Mouse (Mus musculus) intestine, embryonic 15.5 days (tissue): ENCODE data around the gene Tor1aip2. TPM values are rescaled to one million over a fixed set of nuclear protein-coding genes. Genes with fewer than 3 reads are reported as not detected.
A peak's percentile ranks its signal among the peaks of the same experiment; 100 is the strongest.
"Not testable (repeated sequence)": the region's sequence is repeated elsewhere in the genome, so short reads cannot be mapped to it uniquely, and the experiment has no call there.

Experiments used
- ATAC-seq: fragments of 200-750 bp; cut with Nextera tagmentation; 2 replicates; pipeline ENCODE4 v1.8.0; 2017; ENCODE audit warnings: moderate TSS enrichment, moderate library complexity
- H3K27ac ChIP-seq: fragments of 300-500 bp; sonication (generic); 2 replicates; pipeline ENCODE4 v1.5.1; 2015; ENCODE audit warnings: mild to moderate bottlenecking, inconsistent platforms
- H3K27me3 ChIP-seq: fragments of 300-500 bp; sonication (generic); replicated peaks from 2 replicates; pipeline ENCODE4 v1.6.1; 2015; ENCODE audit warnings: inconsistent platforms
- H3K36me3 ChIP-seq: fragments of 300-500 bp; sonication (generic); 2 replicates; pipeline ENCODE4 v1.6.1; 2015; ENCODE audit warnings: inconsistent platforms
- H3K4me1 ChIP-seq: fragments of 300-500 bp; sonication (generic); replicated peaks from 2 replicates; pipeline ENCODE4 v1.6.1; 2015; ENCODE audit warnings: inconsistent platforms
- H3K4me2 ChIP-seq: fragments of 300-500 bp; sonication (generic); replicated peaks from 2 replicates; pipeline ENCODE4 v1.6.1; 2015; ENCODE audit warnings: mild to moderate bottlenecking, inconsistent platforms
- H3K4me3 ChIP-seq: fragments of 300-500 bp; sonication (generic); replicated peaks from 2 replicates; pipeline ENCODE4 v1.5.1; 2015; ENCODE audit warnings: inconsistent platforms
- H3K9ac ChIP-seq: fragments of 300-500 bp; sonication (generic); 2 replicates; pipeline ENCODE4 v1.6.1; 2015; ENCODE audit warnings: inconsistent platforms
- H3K9me3 ChIP-seq: fragments of 300-500 bp; sonication (generic); 2 replicates; pipeline ENCODE4 v1.6.1; 2016; ENCODE audit warnings: inconsistent platforms
- WGBS: fragments of 180-500 bp; shearing (Covaris S2); methylation state at CpG from one replicate; pipeline ENCODE4 v1.1.7; 2015; 5-methylcytosine and 5-hydroxymethylcytosine counted together
- polyA plus RNA-seq: library from polyadenylated mRNA; unstranded; fragments of >200 nt; fragmentation: Nextera tagmentation; extraction: Ambion mirVana; gene quantifications from 2 replicates; pipeline ENCODE4 v1.2.1, GENCODE M21; 2015

The Tor1aip2 gene
- polyA plus RNA-seq, 1 experiment from 2014 or later: 139 TPM

GRCm38 (mm10) chr1:156024831-156025503 is 10.2 kb upstream of the Tor1aip2 start:
- no peak for ATAC-seq

GRCm38 (mm10) chr1:156027849-156028248 is 7.4 kb upstream of the Tor1aip2 start:
- Histone ChIP-seq H3K9me3 (no peaks in the 10 kb centered on the region), H3K4me1 (no peaks in the 10 kb centered on the region), H3K4me3 (no peak overlapping the region), H3K4me2 (no peak overlapping the region), H3K9ac (no peak overlapping the region), H3K27ac (no peak overlapping the region), H3K27me3 (no peaks in the 10 kb centered on the region), H3K36me3 (peaks cover 7% of the 10 kb centered on the region; the same call in 1 of the 2 replicates)
- ATAC-seq: no peak
- WGBS: 86% methylated on average over 3 of the region's 3 CpGs

More at GRCm38 (mm10) chr1:156024831-156025503, 10.2 kb upstream of the Tor1aip2 start:
- WGBS: 83% methylated on average over 8 of the region's 8 CpGs
- no peaks in the 10 kb centered on the region for H3K9me3 ChIP-seq
- H3K4me1 ChIP-seq: no peaks in the 10 kb centered on the region
- 0 out of 2 replicates have a peak, but pooled peaks cover 7% of the 10 kb centered on the region for H3K36me3 ChIP-seq
- H3K4me3 ChIP-seq: no peak overlapping the region
- H3K27me3 ChIP-seq: no peaks in the 10 kb centered on the region
- H3K4me2 ChIP-seq: no peak overlapping the region
- H3K27ac ChIP-seq: no peak overlapping the region
- no peak overlapping the region for H3K9ac ChIP-seq

GRCm38 (mm10) chr1:156028340-156028975 is 6.7 kb upstream of the Tor1aip2 start:
- Histone ChIP-seq H3K9ac (no peak overlapping the region), H3K4me2 (no peak overlapping the region), H3K27me3 (no peaks in the 10 kb centered on the region), H3K4me3 (no peak overlapping the region), H3K27ac (no peak overlapping the region), H3K4me1 (no peaks in the 10 kb centered on the region), H3K36me3 (peaks cover 11% of the 10 kb centered on the region), H3K9me3 (no peaks in the 10 kb centered on the region)
- WGBS: 89% methylated on average over 4 of the region's 4 CpGs
- no peak for ATAC-seq

GRCm38 (mm10) chr1:156033921-156034320 is 1.3 kb upstream of the Tor1aip2 start:
- Histone ChIP-seq H3K4me3 (no peak overlapping the region), H3K9me3 (no peaks in the 10 kb centered on the region), H3K9ac (no peak overlapping the region), H3K4me1 (peaks cover 5% of the 10 kb centered on the region; the same call in 1 of the 2 replicates), H3K36me3 (peaks cover 13% of the 10 kb centered on the region), H3K27ac (no peak overlapping the region), H3K27me3 (no peaks in the 10 kb centered on the region), H3K4me2 (no peak overlapping the region; the same call in 1 of the 2 replicates)
- no peak for ATAC-seq
- WGBS: 96% methylated on average over 7 of the region's 7 CpGs

- H3K27ac ChIP-seq: peak overlapping the region; percentile 100
- WGBS: 23% methylated on average over 1 of the region's 1 CpGs
These were observed 542 bp upstream of the Tor1aip2 start for GRCm38 (mm10) chr1:156034661-156035060.

GRCm38 (mm10) chr1:156035930-156036737 is 931 bp downstream of the Tor1aip2 start, which contains the start of gene Tor1aip1:
Gene Tor1aip1, minus strand, starts transcription at chr1:156036480.
- Histone ChIP-seq H3K27ac (peak within 1 kb of the TSS; percentile 100), H3K4me1 (peaks cover 8% of the 10 kb centered on the region; the same call in 1 of the 2 replicates), H3K4me3 (peak within 1 kb of the TSS; percentile 79), H3K36me3 (peaks cover 5% of the 10 kb centered on the region; the same call in 1 of the 2 replicates), H3K4me2 (peak within 1 kb of the TSS; percentile 67), H3K9me3 (no peaks in the 10 kb centered on the region), H3K9ac (peak within 1 kb of the TSS; percentile 89), H3K27me3 (no peaks in the 10 kb centered on the region)
- under 1% methylated on average over 59 of the region's 59 CpGs for WGBS
- ATAC-seq: peak; percentile 95

More at GRCm38 (mm10) chr1:156034661-156035060, 542 bp upstream of the Tor1aip2 start:
- Histone ChIP-seq H3K9ac (peak overlapping the region; percentile 89), H3K4me3 (peak overlapping the region; percentile 79), H3K27me3 (no peaks in the 10 kb centered on the region), H3K4me1 (peaks cover 5% of the 10 kb centered on the region; the same call in 1 of the 2 replicates), H3K4me2 (peak overlapping the region; percentile 67), H3K36me3 (peaks cover 9% of the 10 kb centered on the region), H3K9me3 (no peaks in the 10 kb centered on the region)
- no peak for ATAC-seq

- no peak for ATAC-seq
- Histone ChIP-seq H3K4me1 (peaks cover 12% of the 10 kb centered on the region; the same call in 1 of the 2 replicates), H3K36me3 (peaks cover 5% of the 10 kb centered on the region; the same call in 1 of the 2 replicates), H3K4me2 (peak overlapping the region; percentile 67), H3K27me3 (no peaks in the 10 kb centered on the region), H3K4me3 (peak overlapping the region; percentile 28), H3K9ac (peak overlapping the region; percentile 34; the same call in 1 of the 2 replicates), H3K9me3 (no peaks in the 10 kb centered on the region), H3K27ac (peak overlapping the region; percentile 51; the same call in 1 of the 2 replicates)
- 36% methylated on average over 5 of the region's 5 CpGs for WGBS
These were observed 2.0 kb downstream of the Tor1aip2 start for GRCm38 (mm10) chr1:156037144-156037583.

- WGBS: 68% methylated on average over 7 of the region's 7 CpGs
- not testable (repeated sequence) for H3K36me3 ChIP-seq, H3K9ac ChIP-seq, H3K4me3 ChIP-seq, H3K27ac ChIP-seq, H3K9me3 ChIP-seq, ATAC-seq, H3K27me3 ChIP-seq, H3K4me2 ChIP-seq
- peaks cover 20% of the 10 kb centered on the region for H3K4me1 ChIP-seq
These were observed 4.8 kb downstream of the Tor1aip2 start for GRCm38 (mm10) chr1:156039989-156040388.

- H3K27ac ChIP-seq: peak overlapping the region; percentile 40; the same call in 1 of the 2 replicates
- H3K4me2 ChIP-seq: peak overlapping the region; percentile 41
- H3K4me3 ChIP-seq: peak overlapping the region; percentile 53
- WGBS: under 1% methylated on average over 22 of the region's 22 CpGs
- H3K9ac ChIP-seq: peak overlapping the region; percentile 43
- no peaks in the 10 kb centered on the region for H3K36me3 ChIP-seq
- H3K9me3 ChIP-seq: no peaks in the 10 kb centered on the region
- H3K4me1 ChIP-seq: peaks cover 20% of the 10 kb centered on the region
- H3K27me3 ChIP-seq: no peaks in the 10 kb centered on the region
- ATAC-seq: peak; percentile 82
These were observed 5.7 kb downstream of the Tor1aip2 start for GRCm38 (mm10) chr1:156040731-156041401.

- 23% methylated on average over 7 of the region's 7 CpGs for WGBS
- peak overlapping the region; percentile 47 for H3K9ac ChIP-seq
- no peaks in the 10 kb centered on the region for H3K9me3 ChIP-seq
- peak overlapping the region; percentile 63 for H3K4me2 ChIP-seq
- H3K4me1 ChIP-seq: peaks cover 20% of the 10 kb centered on the region
- no peaks in the 10 kb centered on the region for H3K27me3 ChIP-seq
- peak overlapping the region; percentile 68 for H3K27ac ChIP-seq
- H3K36me3 ChIP-seq: no peaks in the 10 kb centered on the region
- H3K4me3 ChIP-seq: peak overlapping the region; percentile 38
- ATAC-seq: no peak
These were observed 6.4 kb downstream of the Tor1aip2 start for GRCm38 (mm10) chr1:156041451-156042241.

GRCm38 (mm10) chr1:156042481-156042880 is 7.3 kb downstream of the Tor1aip2 start:
- no peaks in the 10 kb centered on the region for H3K9me3 ChIP-seq
- H3K4me3 ChIP-seq: peak overlapping the region; percentile 38
- no peak overlapping the region; the same call in 1 of the 2 replicates for H3K9ac ChIP-seq
- no peaks in the 10 kb centered on the region for H3K27me3 ChIP-seq
- peak overlapping the region; percentile 63 for H3K4me2 ChIP-seq
- H3K36me3 ChIP-seq: no peaks in the 10 kb centered on the region
- 60% methylated on average over 5 of the region's 5 CpGs for WGBS
- peaks cover 18% of the 10 kb centered on the region for H3K4me1 ChIP-seq
- peak overlapping the region; percentile 10 for H3K27ac ChIP-seq
- peak; percentile 53 for ATAC-seq
